Mouse (Mus musculus) left cerebral cortex, postnatal 36 days (tissue): ENCODE measurements around the gene Slco2b1. TPM values are rescaled to one million over a fixed set of nuclear protein-coding genes. Genes with fewer than 3 reads are reported as not detected.

Source experiments
- total RNA-seq, 2 experiments: library from RNA; stranded (reverse); gene quantifications; 2 replicates each; pipeline ENCODE4 v1.2.3; 2021

Slco2b1 gene
- total RNA-seq, 2 experiments from 2014 or later: 11.7 to 14.2 TPM

Other genes starting within 250 kb of the Slco2b1 start
- gene Klhl35, start 245.3 kb downstream of the Slco2b1 start, total RNA-seq: 1 to 10 TPM; 3.1 to 3.6 TPM
- 100 to 1,000 TPM; 215 to 261 TPM for gene Rps3, start 227.6 kb downstream of the Slco2b1 start, total RNA-seq
- 100 to 1,000 TPM; 189 to 196 TPM for gene Arrb1, start 175.9 kb downstream of the Slco2b1 start, total RNA-seq
- 1 to 10 TPM; 3.2 to 4.2 TPM for gene Tpbgl, start 84.2 kb downstream of the Slco2b1 start, total RNA-seq
- not detected for gene Olfr520, start 18.9 kb upstream of the Slco2b1 start, total RNA-seq
- not detected for gene Olfr521, start 52.2 kb upstream of the Slco2b1 start, total RNA-seq
- 1 to 10 TPM; 2.4 to 3.6 TPM for gene Neu3, start 117.1 kb upstream of the Slco2b1 start, total RNA-seq
- gene Xrra1, start 147.8 kb upstream of the Slco2b1 start, total RNA-seq: 1 to 10 TPM; 1.1 to 1.6 TPM
- gene Spcs2, start 152.1 kb upstream of the Slco2b1 start, total RNA-seq: 10 to 100 TPM; 85.6 to 90.2 TPM